Mouse (Mus musculus): ENCODE measurements at regions not wholly inside any gene's neighbourhood (a gene's known extent, or its start where the extent isn't known, plus 50 kb on each side); places are given as distances from the start of the nearest gene placed in this dataset.

- DNase-seq: no peak
Observed at GRCm38 (mm10) chr19:37836900-37837299, 139.3 kb downstream of the Cyp26a1 start.
